Mouse (Mus musculus): ENCODE measurements around the gene Lin7a.

DNA sequence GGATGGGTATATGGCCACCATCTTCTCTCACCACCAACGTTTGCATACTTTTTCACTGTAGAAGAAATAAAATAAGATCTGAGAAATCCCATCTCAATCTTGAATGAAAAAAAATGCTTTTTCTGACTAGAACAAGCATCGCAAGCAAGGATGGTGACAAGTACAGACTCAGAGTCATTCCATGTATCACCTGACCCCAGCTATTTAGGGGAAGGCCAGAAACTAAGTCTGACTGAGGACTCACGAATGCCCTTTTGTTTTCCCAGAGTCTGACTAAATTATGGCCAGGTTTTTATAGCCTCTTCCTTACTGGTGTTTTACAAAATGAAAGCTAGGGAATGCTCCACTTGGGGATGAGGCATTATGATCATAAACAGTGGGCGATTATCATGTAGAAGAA lies 45.6 kb upstream of the Lin7a start:
- TF ChIP-seq POU5F1 (IDR thresholded peaks at IDR 0.05; ENCODE audit: borderline replicate concordance, low read length) (no peak), CTCF (conservative IDR thresholded peaks at IDR 0.05; ENCODE audit: low read length) (no peak), NANOG (IDR thresholded peaks at IDR 0.05; ENCODE audit: borderline replicate concordance, low read length) (no peak)
